ENCODE assay signal across 7 mouse cellular contexts in genomic region chr10:23811635-23812437, GRCm38 (mm10). TPM values are rescaled to one million over a fixed set of nuclear protein-coding genes. Genes with fewer than 3 reads are reported as not detected.
DNase-seq lines count a peak whose midpoint lies in the region; ATAC-seq and TF ChIP-seq lines count a peak whose summit lies in the region.

No protein-coding gene starts in this region.

- TF ChIP-seq POLR2A in ES-Bruce4 (IDR thresholded peaks at IDR 0.05; ENCODE audit: insufficient read depth, low read length) = no peak

- H3K4me3 ChIP-seq in ES-Bruce4 (ENCODE audit: low read depth, low read length) = peak overlapping the region; percentile 5; the same call in 1 of the 2 replicates

- H3K9ac ChIP-seq in ES-Bruce4 (ENCODE audit: low read depth, poor library complexity, severe bottlenecking) = no peak overlapping the region

- peaks cover 2% of the 10 kb centered on the region for H3K4me1 ChIP-seq in ES-Bruce4 (ENCODE audit: control insufficient read depth, insufficient read depth, low read length)

- no peak for TF ChIP-seq EP300 in ES-Bruce4 (IDR thresholded peaks at IDR 0.05; ENCODE audit: insufficient read depth, low read depth, low read length)

- peak overlapping the region; percentile 89 for H3K27ac ChIP-seq in ES-Bruce4 (ENCODE audit: insufficient read depth, low read length)

- peak; percentile 86 for ATAC-seq in common myeloid progenitor, adult 5-6 weeks (replicated peaks; ENCODE audit: low read depth, poor library complexity, severe bottlenecking)
- peak; percentile 84 for ATAC-seq in megakaryocyte, adult 5-6 weeks (ENCODE audit: poor library complexity, severe bottlenecking)

- no peaks in the 10 kb centered on the region for H3K36me3 ChIP-seq in ES-Bruce4 (ENCODE audit: control insufficient read depth, insufficient read depth, low read length, poor library complexity, severe bottlenecking)

- peak; percentile 91 for DNase-seq in ZHBTc4 (ENCODE audit: low read depth, low spot score)
- peak; percentile 65 to 84 for DNase-seq in heart, postnatal 14 days
- peak; percentile 41 for DNase-seq in layer of hippocampus, adult 9-10 months (ENCODE audit: low spot score)
- DNase-seq in right cerebral cortex, postnatal 36 days (ENCODE audit: low spot score in 2 of 2) = peak; percentile 23 to 34

- H3K27me3 ChIP-seq in ES-Bruce4 (ENCODE audit: control insufficient read depth, insufficient read depth, low read length, poor library complexity, severe bottlenecking) = no peaks in the 10 kb centered on the region

- no peak for TF ChIP-seq CTCF in ES-Bruce4 (IDR thresholded peaks at IDR 0.05; ENCODE audit: low read depth, low read length)

- intact Hi-C loops in heart, postnatal 14 days (cut with DNase I) = loop anchor here (5.0 kb wide), 1 partner anchor 270 kb away; no protein-coding TSS in a partner anchor

- H3K9me3 ChIP-seq in ES-Bruce4 (replicated peaks; ENCODE audit: control insufficient read depth, insufficient read depth, low read length, poor library complexity, severe bottlenecking) = no peaks in the 10 kb centered on the region

RNA-seq across cellular contexts. Expression of gene Slc18b1, which starts 15.1 kb away (rescaled TPM):
- 2.9 and 3.4 TPM in 2 replicates for polyA plus RNA-seq in ES-Bruce4 (2011; ENCODE audit: insufficient read depth, insufficient read length, low read depth, missing spikeins)
- 0.44 and 0.64 TPM in 2 replicates for total RNA-seq in common myeloid progenitor, adult 5-6 weeks (2017)
- total RNA-seq in heart, postnatal 14 days (2021) = 1 to 10 TPM; 9.2 to 9.4 TPM
- 0.18 and 0.34 TPM in 2 replicates for total RNA-seq in megakaryocyte, adult 5-6 weeks (2015)
- total RNA-seq in megakaryocyte, adult 5-6 weeks (2017) = 0.37 TPM in 1 of 2 replicates, not detected in the other

RNA-seq across cellular contexts. Expression of gene Rps12, which starts 24.8 kb away (rescaled TPM):
- 316 and 459 TPM in 2 replicates for polyA plus RNA-seq in ES-Bruce4 (2011; ENCODE audit: insufficient read depth, insufficient read length, low read depth, missing spikeins)
- 1,923 and 1,998 TPM in 2 replicates for total RNA-seq in common myeloid progenitor, adult 5-6 weeks (2017)
- total RNA-seq in heart, postnatal 14 days (2021) = 100 to 1,000 TPM; 219 to 226 TPM
- total RNA-seq in megakaryocyte, adult 5-6 weeks (2015) = 3,100 and 3,214 TPM in 2 replicates
- total RNA-seq in megakaryocyte, adult 5-6 weeks (2017) = 812 and 986 TPM in 2 replicates

RNA-seq across cellular contexts. Expression of gene Vnn3, which starts 39.4 kb away (rescaled TPM):
- polyA plus RNA-seq in ES-Bruce4 (2011; ENCODE audit: insufficient read depth, insufficient read length, low read depth, missing spikeins) = not detected in 2 replicates
- not detected in 2 replicates for total RNA-seq in common myeloid progenitor, adult 5-6 weeks (2017)
- not detected for total RNA-seq in heart, postnatal 14 days (2021)
- total RNA-seq in megakaryocyte, adult 5-6 weeks (2015) = 2.2 and 4.3 TPM in 2 replicates
- total RNA-seq in megakaryocyte, adult 5-6 weeks (2017) = 7.4 and 11.0 TPM in 2 replicates

Comparison
In these comparisons a context has a peak if more than half of its experiments do, and no peak if none do; other contexts are left out.
1. Peak in every context shown above with its lines: DNase-seq, ATAC-seq, H3K4me3 ChIP-seq and H3K27ac ChIP-seq.
2. DNase-seq: peak in every context shown above with its lines; median percentile 91 in ZHBTc4; 74 in heart, postnatal 14 days; 41 in layer of hippocampus, adult 9-10 months; 28 in right cerebral cortex, postnatal 36 days.